Mouse (Mus musculus): ENCODE data around the gene Mamdc4. TPM values are rescaled to one million over a fixed set of nuclear protein-coding genes. Genes with fewer than 3 reads are reported as not detected.

Mamdc4 gene
- total RNA-seq, 2 experiments from 2014 or later = 3.1 to 3.2 TPM

Other genes starting within 250 kb of the Mamdc4 start
- 10 to 100 TPM; 50.6 to 52.3 TPM for gene Man1b1, start 242.5 kb downstream of the Mamdc4 start, total RNA-seq (2021)
- 10 to 100 TPM; 26.1 to 38.4 TPM for gene Dpp7, start 218.5 kb downstream of the Mamdc4 start, total RNA-seq (2021)
- gene Uap1l1, start 209.2 kb downstream of the Mamdc4 start, total RNA-seq (2021) = 10 to 100 TPM; 10.8 to 13.8 TPM
- gene Sapcd2, start 202.5 kb downstream of the Mamdc4 start, total RNA-seq (2021) = 1 to 10 TPM; 3.7 to 4.6 TPM
- 10 to 100 TPM; 14.9 to 16.1 TPM for gene Entpd2, start 179.0 kb downstream of the Mamdc4 start, total RNA-seq (2021)
- 100 to 1,000 TPM; 422 to 431 TPM for gene Npdc1, start 175.5 kb downstream of the Mamdc4 start, total RNA-seq (2021)
- gene Fut7, start 151.6 kb downstream of the Mamdc4 start, total RNA-seq (2021) = under 1 TPM; 0.87 to 0.94 TPM
- gene Abca2, start 146.1 kb downstream of the Mamdc4 start, total RNA-seq (2021) = 100 to 1,000 TPM; 147 to 167 TPM
- gene Clic3, start 118.0 kb downstream of the Mamdc4 start, total RNA-seq (2021) = under 1 TPM in 1 of 2 experiments, not detected in 1; 0.66 TPM
- gene Paxx, start 113.8 kb downstream of the Mamdc4 start, total RNA-seq (2021) = 10 to 100 TPM; 46.2 to 62.8 TPM
- gene Ptgds, start 104.8 kb downstream of the Mamdc4 start, total RNA-seq (2021) = 100 to 1,000 TPM; 435 to 800 TPM
- gene Lcn12, start 80.9 kb downstream of the Mamdc4 start, total RNA-seq (2021) = not detected
- gene Fbxw5, start 74.1 kb downstream of the Mamdc4 start, total RNA-seq (2021) = 100 to 1,000 TPM; 115 to 116 TPM
- gene C8g, start 73.1 kb downstream of the Mamdc4 start, total RNA-seq (2021) = 1 to 10 TPM in 1 of 2 experiments, under 1 TPM in 1; 0.88 to 1.5 TPM
- 10 to 100 TPM; 11.9 to 12.6 TPM for gene Traf2, start 27.9 kb downstream of the Mamdc4 start, total RNA-seq (2021)
- gene Edf1, start 17.0 kb downstream of the Mamdc4 start, total RNA-seq (2021) = 100 to 1,000 TPM; 200 to 212 TPM
- 10 to 100 TPM; 62.5 to 68.3 TPM for gene Phpt1, start 379 bp upstream of the Mamdc4 start, total RNA-seq (2021)
- 100 to 1,000 TPM in 1 of 2 experiments, 10 to 100 TPM in 1; 96.4 to 117 TPM for gene Ajm1, start 6.9 kb upstream of the Mamdc4 start, total RNA-seq (2021)
- 100 to 1,000 TPM; 142 to 155 TPM for gene Rabl6, start 33.7 kb upstream of the Mamdc4 start, total RNA-seq (2021)
- gene Ccdc183, start 42.8 kb upstream of the Mamdc4 start, total RNA-seq (2021) = not detected
- 10 to 100 TPM; 13.1 to 16.6 TPM for gene Tmem141, start 47.2 kb upstream of the Mamdc4 start, total RNA-seq (2021)
- gene Fcna, start 53.2 kb upstream of the Mamdc4 start, total RNA-seq (2021) = under 1 TPM; 0.32 to 0.43 TPM
- not detected for gene Lcn8, start 78.3 kb upstream of the Mamdc4 start, total RNA-seq (2021)
- gene Lcn5, start 83.1 kb upstream of the Mamdc4 start, total RNA-seq (2021) = not detected
- not detected for gene Lcn6, start 101.9 kb upstream of the Mamdc4 start, total RNA-seq (2021)
- gene Lcn10, start 107.9 kb upstream of the Mamdc4 start, total RNA-seq (2021) = not detected
- not detected for gene Obp2a, start 125.2 kb upstream of the Mamdc4 start, total RNA-seq (2021)
- gene Bmyc, start 131.9 kb upstream of the Mamdc4 start, total RNA-seq (2021) = 10 to 100 TPM; 82.1 to 87.9 TPM
- gene Obp2b, start 162.2 kb upstream of the Mamdc4 start, total RNA-seq (2021) = under 1 TPM in 1 of 2 experiments, not detected in 1; 0.85 TPM
- not detected for gene Lcn3, start 190.7 kb upstream of the Mamdc4 start, total RNA-seq (2021)
- gene Lcn11, start 202.2 kb upstream of the Mamdc4 start, total RNA-seq (2021) = not detected
- not detected for gene Gm13539, start 207.4 kb upstream of the Mamdc4 start, total RNA-seq (2021)
- gene Glt6d1, start 241.0 kb upstream of the Mamdc4 start, total RNA-seq (2021) = not detected
- gene Lcn9, start 248.3 kb upstream of the Mamdc4 start, total RNA-seq (2021) = not detected

All from layer of hippocampus, postnatal 36 days (tissue).